Mouse (Mus musculus): ENCODE measurements around the gene Prtn3. TPM values are rescaled to one million over a fixed set of nuclear protein-coding genes. Genes with fewer than 3 reads are reported as not detected.

Gene Prtn3
- total RNA-seq, 2 experiments from 2014 or later: 114 to 449 TPM

Other genes starting within 250 kb of the Prtn3 start
Only the 30 nearest of the 34 such genes appear.
- gene Madcam1, start 209.9 kb upstream of the Prtn3 start, total RNA-seq (2015; ENCODE audit: low replicate concordance): not detected in 2 replicates
- 0.84 TPM in 1 of 2 replicates, not detected in the other for gene Madcam1, start 209.9 kb upstream of the Prtn3 start, total RNA-seq (2017; ENCODE audit: low replicate concordance)
- 2.9 and 6.3 TPM in 2 replicates for gene Tpgs1, start 205.1 kb upstream of the Prtn3 start, total RNA-seq (2015; ENCODE audit: low replicate concordance)
- 0.56 and 0.68 TPM in 2 replicates for gene Tpgs1, start 205.1 kb upstream of the Prtn3 start, total RNA-seq (2017; ENCODE audit: low replicate concordance)
- 20.5 and 25.9 TPM in 2 replicates for gene Cdc34, start 192.3 kb upstream of the Prtn3 start, total RNA-seq (2015; ENCODE audit: low replicate concordance)
- 36.7 and 46.1 TPM in 2 replicates for gene Cdc34, start 192.3 kb upstream of the Prtn3 start, total RNA-seq (2017; ENCODE audit: low replicate concordance)
- not detected in 2 replicates for gene Gzmm, start 185.5 kb upstream of the Prtn3 start, total RNA-seq (2015; ENCODE audit: low replicate concordance)
- 1.7 TPM in 1 of 2 replicates, not detected in the other for gene Gzmm, start 185.5 kb upstream of the Prtn3 start, total RNA-seq (2017; ENCODE audit: low replicate concordance)
- gene Bsg, start 170.0 kb upstream of the Prtn3 start, total RNA-seq (2015; ENCODE audit: low replicate concordance): 913 and 945 TPM in 2 replicates
- 805 and 888 TPM in 2 replicates for gene Bsg, start 170.0 kb upstream of the Prtn3 start, total RNA-seq (2017; ENCODE audit: low replicate concordance)
- gene Hcn2, start 157.8 kb upstream of the Prtn3 start, total RNA-seq (2015; ENCODE audit: low replicate concordance): not detected in 2 replicates
- gene Hcn2, start 157.8 kb upstream of the Prtn3 start, total RNA-seq (2017; ENCODE audit: low replicate concordance): not detected in 2 replicates
- 3.6 and 4.8 TPM in 2 replicates for gene Polrmt, start 127.9 kb upstream of the Prtn3 start, total RNA-seq (2015; ENCODE audit: low replicate concordance)
- gene Polrmt, start 127.9 kb upstream of the Prtn3 start, total RNA-seq (2017; ENCODE audit: low replicate concordance): 1.1 and 5.0 TPM in 2 replicates
- not detected in 2 replicates for gene Fgf22, start 119.4 kb upstream of the Prtn3 start, total RNA-seq (2015; ENCODE audit: low replicate concordance)
- gene Fgf22, start 119.4 kb upstream of the Prtn3 start, total RNA-seq (2017; ENCODE audit: low replicate concordance): 0.26 TPM in 1 of 2 replicates, not detected in the other
- gene Rnf126, start 107.5 kb upstream of the Prtn3 start, total RNA-seq (2015; ENCODE audit: low replicate concordance): 11.3 and 12.1 TPM in 2 replicates
- gene Rnf126, start 107.5 kb upstream of the Prtn3 start, total RNA-seq (2017; ENCODE audit: low replicate concordance): 2.6 and 10.7 TPM in 2 replicates
- 1.7 and 5.8 TPM in 2 replicates for gene Fstl3, start 97.2 kb upstream of the Prtn3 start, total RNA-seq (2015; ENCODE audit: low replicate concordance)
- not detected in 2 replicates for gene Fstl3, start 97.2 kb upstream of the Prtn3 start, total RNA-seq (2017; ENCODE audit: low replicate concordance)
- 30.5 and 45.0 TPM in 2 replicates for gene Prss57, start 83.5 kb upstream of the Prtn3 start, total RNA-seq (2015; ENCODE audit: low replicate concordance)
- gene Prss57, start 83.5 kb upstream of the Prtn3 start, total RNA-seq (2017; ENCODE audit: low replicate concordance): 6.8 and 14.3 TPM in 2 replicates
- gene Palm, start 80.9 kb upstream of the Prtn3 start, total RNA-seq (2015; ENCODE audit: low replicate concordance): 9.4 and 12.5 TPM in 2 replicates
- 4.5 and 10.0 TPM in 2 replicates for gene Palm, start 80.9 kb upstream of the Prtn3 start, total RNA-seq (2017; ENCODE audit: low replicate concordance)
- not detected in 2 replicates for gene Misp, start 53.5 kb upstream of the Prtn3 start, total RNA-seq (2015; ENCODE audit: low replicate concordance)
- gene Misp, start 53.5 kb upstream of the Prtn3 start, total RNA-seq (2017; ENCODE audit: low replicate concordance): not detected in 2 replicates
- 45.2 and 66.7 TPM in 2 replicates for gene Ptbp1, start 20.0 kb upstream of the Prtn3 start, total RNA-seq (2015; ENCODE audit: low replicate concordance)
- gene Ptbp1, start 20.0 kb upstream of the Prtn3 start, total RNA-seq (2017; ENCODE audit: low replicate concordance): 38.2 and 53.2 TPM in 2 replicates
- 2.1 and 3.1 TPM in 2 replicates for gene Plppr3, start 158 bp downstream of the Prtn3 start, total RNA-seq (2015; ENCODE audit: low replicate concordance)
- gene Plppr3, start 158 bp downstream of the Prtn3 start, total RNA-seq (2017; ENCODE audit: low replicate concordance): 4.9 and 6.8 TPM in 2 replicates
- 996 and 1,031 TPM in 2 replicates for gene Elane, start 11.8 kb downstream of the Prtn3 start, total RNA-seq (2015; ENCODE audit: low replicate concordance)
- gene Elane, start 11.8 kb downstream of the Prtn3 start, total RNA-seq (2017; ENCODE audit: low replicate concordance): 253 and 405 TPM in 2 replicates
- not detected in 2 replicates for gene Cfd, start 16.4 kb downstream of the Prtn3 start, total RNA-seq (2015; ENCODE audit: low replicate concordance)
- not detected in 2 replicates for gene Cfd, start 16.4 kb downstream of the Prtn3 start, total RNA-seq (2017; ENCODE audit: low replicate concordance)
- gene Med16, start 34.4 kb downstream of the Prtn3 start, total RNA-seq (2015; ENCODE audit: low replicate concordance): 5.9 and 11.3 TPM in 2 replicates
- gene Med16, start 34.4 kb downstream of the Prtn3 start, total RNA-seq (2017; ENCODE audit: low replicate concordance): 4.7 and 9.1 TPM in 2 replicates
- gene Gm26602, start 36.4 kb downstream of the Prtn3 start, total RNA-seq (2015; ENCODE audit: low replicate concordance): not detected in 2 replicates
- gene Gm26602, start 36.4 kb downstream of the Prtn3 start, total RNA-seq (2017; ENCODE audit: low replicate concordance): not detected in 2 replicates
- not detected in 2 replicates for gene Kiss1r, start 42.5 kb downstream of the Prtn3 start, total RNA-seq (2015; ENCODE audit: low replicate concordance)
- gene Kiss1r, start 42.5 kb downstream of the Prtn3 start, total RNA-seq (2017; ENCODE audit: low replicate concordance): 0.14 TPM in 1 of 2 replicates, not detected in the other
- gene R3hdm4, start 46.7 kb downstream of the Prtn3 start, total RNA-seq (2015; ENCODE audit: low replicate concordance): 42.8 and 46.1 TPM in 2 replicates
- gene R3hdm4, start 46.7 kb downstream of the Prtn3 start, total RNA-seq (2017; ENCODE audit: low replicate concordance): 25.0 and 28.3 TPM in 2 replicates
- gene Arid3a, start 52.6 kb downstream of the Prtn3 start, total RNA-seq (2015; ENCODE audit: low replicate concordance): 6.3 and 8.8 TPM in 2 replicates
- gene Arid3a, start 52.6 kb downstream of the Prtn3 start, total RNA-seq (2017; ENCODE audit: low replicate concordance): 10.5 and 14.7 TPM in 2 replicates
- 4.0 and 7.5 TPM in 2 replicates for gene Wdr18, start 85.7 kb downstream of the Prtn3 start, total RNA-seq (2015; ENCODE audit: low replicate concordance)
- gene Wdr18, start 85.7 kb downstream of the Prtn3 start, total RNA-seq (2017; ENCODE audit: low replicate concordance): 2.5 and 14.2 TPM in 2 replicates
- not detected in 2 replicates for gene Grin3b, start 96.2 kb downstream of the Prtn3 start, total RNA-seq (2015; ENCODE audit: low replicate concordance)
- not detected in 2 replicates for gene Grin3b, start 96.2 kb downstream of the Prtn3 start, total RNA-seq (2017; ENCODE audit: low replicate concordance)
- 13.6 and 29.6 TPM in 2 replicates for gene Tmem259, start 109.9 kb downstream of the Prtn3 start, total RNA-seq (2015; ENCODE audit: low replicate concordance)
- 12.8 and 22.6 TPM in 2 replicates for gene Tmem259, start 109.9 kb downstream of the Prtn3 start, total RNA-seq (2017; ENCODE audit: low replicate concordance)
- gene Cnn2, start 114.1 kb downstream of the Prtn3 start, total RNA-seq (2015; ENCODE audit: low replicate concordance): 33.8 and 46.6 TPM in 2 replicates
- 30.0 and 73.0 TPM in 2 replicates for gene Cnn2, start 114.1 kb downstream of the Prtn3 start, total RNA-seq (2017; ENCODE audit: low replicate concordance)
- 14.4 and 18.2 TPM in 2 replicates for gene Abca7, start 122.0 kb downstream of the Prtn3 start, total RNA-seq (2015; ENCODE audit: low replicate concordance)
- gene Abca7, start 122.0 kb downstream of the Prtn3 start, total RNA-seq (2017; ENCODE audit: low replicate concordance): 19.4 and 27.7 TPM in 2 replicates
- 23.1 and 31.6 TPM in 2 replicates for gene Arhgap45, start 142.2 kb downstream of the Prtn3 start, total RNA-seq (2015; ENCODE audit: low replicate concordance)
- gene Arhgap45, start 142.2 kb downstream of the Prtn3 start, total RNA-seq (2017; ENCODE audit: low replicate concordance): 28.6 and 35.8 TPM in 2 replicates
- 23.6 and 33.4 TPM in 2 replicates for gene Polr2e, start 165.3 kb downstream of the Prtn3 start, total RNA-seq (2015; ENCODE audit: low replicate concordance)
- gene Polr2e, start 165.3 kb downstream of the Prtn3 start, total RNA-seq (2017; ENCODE audit: low replicate concordance): 4.5 and 9.9 TPM in 2 replicates
- 108 and 169 TPM in 2 replicates for gene Gpx4, start 172.7 kb downstream of the Prtn3 start, total RNA-seq (2015; ENCODE audit: low replicate concordance)
- gene Gpx4, start 172.7 kb downstream of the Prtn3 start, total RNA-seq (2017; ENCODE audit: low replicate concordance): 96.3 and 123 TPM in 2 replicates